Mouse (Mus musculus) hindbrain, embryonic 16.5 days (tissue): ENCODE measurements around the gene Nfkbie. TPM values are rescaled to one million over a fixed set of nuclear protein-coding genes. Genes with fewer than 3 reads are reported as not detected.

Experiments
- ATAC-seq: fragments of 200-750 bp; cut with Nextera tagmentation; 2 replicates; pipeline ENCODE4 v1.8.0; 2017; ENCODE audit warnings: moderate TSS enrichment, moderate library complexity
- H3K27ac ChIP-seq: fragments of 300-500 bp; sonication (generic); 2 replicates; pipeline ENCODE4 v1.5.1; 2014; ENCODE audit warnings: low read depth, mild to moderate bottlenecking, control low read depth, low read length, moderate library complexity
- H3K27me3 ChIP-seq: fragments of 300-500 bp; sonication (generic); replicated peaks from 2 replicates; pipeline ENCODE4 v1.6.1; 2014; ENCODE audit warnings: low read length; ENCODE audit not compliant: control insufficient read depth, insufficient read depth
- H3K36me3 ChIP-seq: fragments of 300-500 bp; sonication (generic); 2 replicates; pipeline ENCODE4 v1.6.1; 2014; ENCODE audit warnings: mild to moderate bottlenecking, low read length, moderate library complexity, mixed read lengths; ENCODE audit not compliant: control insufficient read depth, insufficient read depth
- H3K4me1 ChIP-seq: fragments of 300-500 bp; sonication (generic); 2 replicates; pipeline ENCODE4 v1.6.1; 2014; ENCODE audit warnings: low read depth, low read length; ENCODE audit not compliant: control insufficient read depth, insufficient read depth
- H3K4me2 ChIP-seq: fragments of 300-500 bp; sonication (generic); 2 replicates; pipeline ENCODE4 v1.6.1; 2014; ENCODE audit warnings: mild to moderate bottlenecking, low read length, control low read depth, moderate library complexity
- H3K4me3 ChIP-seq: fragments of 300-500 bp; sonication (generic); 2 replicates; pipeline ENCODE4 v1.5.1; 2014; ENCODE audit warnings: mild to moderate bottlenecking, low read length, control low read depth, moderate library complexity
- H3K9ac ChIP-seq: fragments of 300-500 bp; sonication (generic); 2 replicates; pipeline ENCODE4 v1.6.1; 2014; ENCODE audit warnings: low read depth, mild to moderate bottlenecking, control low read depth, low read length, moderate library complexity
- H3K9me3 ChIP-seq: fragments of 300-500 bp; sonication (generic); 2 replicates; pipeline ENCODE4 v1.6.1; 2014; ENCODE audit warnings: mild to moderate bottlenecking, low read length, moderate library complexity; ENCODE audit not compliant: control insufficient read depth
- WGBS: fragments of 180-500 bp; shearing (Covaris S2); extraction: QIAGEN DNeasy Blood & Tissue Kit; methylation state at CpG from one replicate; pipeline ENCODE4 v1.1.7; 2014; 5-methylcytosine and 5-hydroxymethylcytosine counted together
- polyA plus RNA-seq: library from polyadenylated mRNA; unstranded; fragments of >200 nt; fragmentation: Nextera tagmentation; extraction: Ambion mirVana; gene quantifications from 2 replicates; pipeline ENCODE4 v1.2.1, GENCODE M21; 2015

Gene Nfkbie
- polyA plus RNA-seq, 1 experiment from 2014 or later, result 6.8 TPM

DNA sequence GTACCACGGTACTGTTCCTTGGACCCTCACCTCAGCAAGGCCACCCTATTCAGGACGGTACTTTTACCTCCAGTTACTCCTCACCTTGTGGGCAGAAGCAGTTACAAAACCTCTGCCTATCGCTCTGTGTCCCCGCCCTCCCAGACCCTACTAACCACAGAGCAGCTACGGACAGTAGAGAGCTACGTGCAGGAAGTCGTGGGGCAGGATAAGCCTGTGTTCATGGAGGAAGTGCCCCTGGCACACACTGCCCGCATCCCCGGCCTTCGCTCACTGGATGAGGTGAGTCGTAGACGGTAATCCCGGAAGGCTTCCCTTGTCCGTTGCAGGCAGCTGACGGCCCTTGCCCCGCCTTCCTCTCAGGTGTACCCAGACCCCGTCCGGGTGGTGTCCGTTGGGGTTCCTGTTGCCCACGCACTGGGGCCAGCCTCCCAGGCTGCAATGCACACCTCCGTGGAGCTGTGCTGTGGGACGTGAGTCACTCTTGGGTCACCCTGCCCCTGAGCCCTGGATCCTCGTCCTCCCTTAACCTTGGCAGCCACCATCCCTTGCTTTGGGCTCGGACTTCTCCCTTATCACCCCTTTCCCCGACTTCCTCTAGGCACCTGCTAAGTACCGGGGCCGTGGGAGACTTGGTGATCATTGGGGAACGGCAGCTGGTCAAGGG is 37.8 kb upstream of the Nfkbie start:
- no peak overlapping the region for H3K27ac ChIP-seq
- no peak overlapping the region for H3K4me3 ChIP-seq
- H3K27me3 ChIP-seq, result no peaks in the 10 kb centered on the region
- WGBS, result 93% methylated on average over 28 of the region's 28 CpGs
- no peak for ATAC-seq
- no peak overlapping the region for H3K9ac ChIP-seq
- peaks cover 5% of the 10 kb centered on the region; the same call in 1 of the 2 replicates for H3K36me3 ChIP-seq
- no peak overlapping the region for H3K4me2 ChIP-seq
- H3K9me3 ChIP-seq, result no peaks in the 10 kb centered on the region
- peaks cover 5% of the 10 kb centered on the region for H3K4me1 ChIP-seq

DNA sequence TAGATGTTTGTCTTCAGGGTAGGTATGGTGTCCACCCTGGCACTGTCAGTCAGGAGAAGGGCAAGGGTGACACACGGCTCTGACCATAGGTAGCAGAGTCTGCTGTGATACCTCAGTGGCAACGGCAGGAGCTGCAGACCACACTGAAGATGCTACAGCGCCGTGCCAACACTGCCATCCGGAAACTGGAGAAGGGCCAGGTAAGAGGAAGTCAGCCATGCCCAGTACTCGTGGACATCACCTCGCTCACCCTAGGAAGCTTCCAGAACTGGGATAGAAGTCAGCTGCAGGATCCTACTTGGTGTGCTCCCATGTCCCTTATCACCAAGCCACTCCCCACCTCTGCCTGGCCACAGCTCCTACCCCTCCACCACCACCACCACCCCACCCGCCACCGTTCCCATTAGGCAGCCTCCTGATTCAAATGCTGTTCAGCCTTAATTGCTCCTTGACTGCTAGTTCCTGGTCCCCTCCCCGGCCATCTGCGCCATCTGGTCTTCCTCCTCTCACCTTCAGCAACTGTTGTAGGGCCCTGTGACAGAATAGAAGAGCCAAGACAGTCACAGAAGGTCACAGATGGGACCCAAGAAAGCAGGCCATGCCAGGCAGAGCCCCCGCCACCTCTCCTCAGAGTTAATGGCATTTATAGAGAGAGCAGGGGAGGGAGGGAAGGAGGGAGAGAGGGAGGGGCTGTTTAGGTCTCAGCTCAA is 36.6 kb upstream of the Nfkbie start:
- Histone ChIP-seq H3K4me2 (no peak overlapping the region), H3K9ac (no peak overlapping the region), H3K27me3 (no peaks in the 10 kb centered on the region), H3K9me3 (no peaks in the 10 kb centered on the region), H3K4me1 (peaks cover 14% of the 10 kb centered on the region), H3K36me3 (peaks cover 5% of the 10 kb centered on the region; the same call in 1 of the 2 replicates), H3K27ac (peak overlapping the region; percentile 49; the same call in 1 of the 2 replicates), H3K4me3 (no peak overlapping the region)
- ATAC-seq, result peak; percentile 35
- 72% methylated on average over 12 of the region's 12 CpGs for WGBS

DNA sequence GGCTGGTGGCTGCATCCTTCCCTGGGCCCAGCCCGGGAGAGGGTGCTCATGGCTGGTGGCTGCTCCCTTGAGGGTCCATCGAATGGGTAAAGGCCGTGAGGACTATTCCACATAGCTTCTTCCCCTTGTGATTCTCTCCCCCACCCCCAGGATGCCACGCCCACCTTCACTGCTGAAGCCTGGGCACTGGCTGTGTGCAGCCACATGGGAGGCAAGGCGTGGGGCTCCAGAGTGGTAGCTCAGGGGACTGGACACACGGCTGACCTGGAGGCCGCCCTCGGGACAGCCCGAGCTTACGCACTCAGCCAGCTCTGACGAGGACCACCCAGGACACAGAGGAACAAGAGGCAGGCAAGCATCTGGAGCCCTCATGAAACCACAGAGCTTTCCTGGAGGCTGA is 35.4 kb upstream of the Nfkbie start:
- Histone ChIP-seq H3K27me3 (no peaks in the 10 kb centered on the region), H3K4me2 (no peak overlapping the region), H3K4me1 (peaks cover 14% of the 10 kb centered on the region), H3K4me3 (no peak overlapping the region), H3K9me3 (no peaks in the 10 kb centered on the region), H3K9ac (no peak overlapping the region), H3K27ac (no peak overlapping the region; the same call in 1 of the 2 replicates), H3K36me3 (peaks cover 5% of the 10 kb centered on the region; the same call in 1 of the 2 replicates)
- ATAC-seq, result no peak
- WGBS, result 79% methylated on average over 11 of the region's 11 CpGs

- Histone ChIP-seq H3K9me3 (no peaks in the 10 kb centered on the region), H3K27me3 (no peaks in the 10 kb centered on the region; the same call in 1 of the 2 replicates), H3K36me3 (peaks cover 3% of the 10 kb centered on the region; the same call in 1 of the 2 replicates), H3K4me2 (peak within 1 kb of the TSS; percentile 78), H3K4me3 (peak within 1 kb of the TSS; percentile 41), H3K4me1 (peaks cover 15% of the 10 kb centered on the region), H3K9ac (peak within 1 kb of the TSS; percentile 68), H3K27ac (no peak within 1 kb of the TSS; the same call in 1 of the 2 replicates)
- peak; percentile 64 for ATAC-seq
- WGBS, result under 1% methylated on average over 18 of the region's 21 CpGs
These were observed 32.2 kb upstream of the Nfkbie start, which contains the start of gene Tcte1 for GRCm38 (mm10) chr17:45523263-45523662. Tcte1 (plus strand) TSS chr17:45523434.

- Histone ChIP-seq H3K9me3 (no peaks in the 10 kb centered on the region), H3K27ac (no peak overlapping the region), H3K4me3 (no peak overlapping the region), H3K9ac (no peak overlapping the region), H3K4me2 (no peak overlapping the region), H3K4me1 (peaks cover 15% of the 10 kb centered on the region), H3K36me3 (peaks cover 2% of the 10 kb centered on the region; the same call in 1 of the 2 replicates), H3K27me3 (peaks cover 2% of the 10 kb centered on the region; the same call in 1 of the 2 replicates)
- ATAC-seq, result no peak; the same call in 1 of the 2 replicates
- WGBS, result 60% methylated on average over 4 of the region's 4 CpGs
These were observed 30.5 kb upstream of the Nfkbie start for GRCm38 (mm10) chr17:45524961-45525360.

- ATAC-seq, result no peak
- Histone ChIP-seq H3K9me3 (no peaks in the 10 kb centered on the region), H3K27ac (no peak overlapping the region), H3K9ac (no peak overlapping the region), H3K4me3 (no peak overlapping the region), H3K36me3 (no peaks in the 10 kb centered on the region), H3K27me3 (peaks cover 2% of the 10 kb centered on the region; the same call in 1 of the 2 replicates), H3K4me1 (peaks cover 15% of the 10 kb centered on the region), H3K4me2 (no peak overlapping the region)
- 21% methylated on average over 5 of the region's 5 CpGs for WGBS
These were observed 28.9 kb upstream of the Nfkbie start for GRCm38 (mm10) chr17:45526571-45526970.

GRCm38 (mm10) chr17:45530346-45530782 is 25.1 kb upstream of the Nfkbie start:
- H3K4me3 ChIP-seq, result no peak overlapping the region
- 27% methylated on average over 13 of the region's 13 CpGs for WGBS
- no peak overlapping the region for H3K4me2 ChIP-seq
- no peaks in the 10 kb centered on the region for H3K36me3 ChIP-seq
- H3K27me3 ChIP-seq, result peaks cover 8% of the 10 kb centered on the region
- peak; percentile 82 for ATAC-seq
- no peaks in the 10 kb centered on the region for H3K9me3 ChIP-seq
- H3K27ac ChIP-seq, result peak overlapping the region; percentile 29; the same call in 1 of the 2 replicates
- peaks cover 2% of the 10 kb centered on the region; the same call in 1 of the 2 replicates for H3K4me1 ChIP-seq
- no peak overlapping the region for H3K9ac ChIP-seq

- no peak overlapping the region for H3K4me3 ChIP-seq
- H3K4me2 ChIP-seq, result no peak overlapping the region
- H3K27me3 ChIP-seq, result peaks cover 11% of the 10 kb centered on the region
- H3K9ac ChIP-seq, result no peak overlapping the region
- no peaks in the 10 kb centered on the region for H3K36me3 ChIP-seq
- ATAC-seq, result no peak
- WGBS, result 55% methylated on average over 15 of the region's 15 CpGs
- H3K4me1 ChIP-seq, result no peaks in the 10 kb centered on the region
- no peak overlapping the region for H3K27ac ChIP-seq
- no peaks in the 10 kb centered on the region for H3K9me3 ChIP-seq
These were observed 22.6 kb upstream of the Nfkbie start for GRCm38 (mm10) chr17:45532896-45533295.

GRCm38 (mm10) chr17:45536264-45536663 is 19.2 kb upstream of the Nfkbie start:
- H3K4me2 ChIP-seq, result no peak overlapping the region

More at GRCm38 (mm10) chr17:45536264-45536663, 19.2 kb upstream of the Nfkbie start:
- Histone ChIP-seq H3K27ac (no peak overlapping the region), H3K36me3 (no peaks in the 10 kb centered on the region), H3K9ac (no peak overlapping the region), H3K4me3 (no peak overlapping the region), H3K4me1 (no peaks in the 10 kb centered on the region), H3K9me3 (no peaks in the 10 kb centered on the region), H3K27me3 (peaks cover 9% of the 10 kb centered on the region)
- 15% methylated on average over 5 of the region's 5 CpGs for WGBS
- ATAC-seq, result no peak
